10 mouse cellular contexts compared by ENCODE assay signal in the genomic region with DNA sequence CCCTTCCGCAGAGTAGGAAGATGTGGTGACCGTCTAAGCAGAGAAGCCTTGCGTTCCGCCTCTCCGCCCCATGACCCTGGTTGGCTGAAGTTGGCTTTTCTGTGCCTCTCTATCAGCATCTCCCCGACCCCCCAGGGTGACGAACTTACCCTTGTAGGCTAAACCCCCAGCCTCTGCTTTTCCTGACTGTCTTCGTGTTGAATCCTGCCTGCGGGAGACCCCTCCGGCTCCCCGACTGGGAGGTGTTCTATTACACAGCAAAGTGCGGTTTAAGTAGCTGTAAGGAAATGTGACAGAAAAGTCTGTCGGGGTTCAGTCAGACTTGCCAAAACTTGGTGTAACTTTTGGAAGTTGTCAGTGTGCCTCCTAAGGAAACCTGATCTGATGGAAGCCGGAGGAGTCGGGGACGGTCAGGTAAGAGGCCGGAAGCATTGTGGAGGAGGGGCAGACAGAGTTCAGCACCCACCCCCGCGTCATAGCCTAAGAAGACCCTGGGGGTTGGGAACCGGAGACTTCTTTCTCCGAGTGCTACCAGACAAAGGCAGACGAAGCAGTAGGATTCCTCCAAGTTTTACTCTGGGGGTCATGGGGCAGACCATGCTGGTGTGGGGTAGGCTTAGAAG. TPM values are rescaled to one million over a fixed set of nuclear protein-coding genes. Genes with fewer than 3 reads are reported as not detected.
DNase-seq lines count a peak whose midpoint lies in the region; ATAC-seq and TF ChIP-seq lines count a peak whose summit lies in the region.
"Had no signal": no experiment of that assay in that cellular context is flagged by ENCODE, and none has a peak within 500 bp of the region (broad histone marks: within the 10 kb centered on the region; RNA-seq: fewer than 3 reads in every experiment).

No protein-coding gene starts in this region.

- peak overlapping the region; percentile 24; the same call in 1 of the 2 replicates for H3K27ac ChIP-seq in heart, embryonic 10.5 days
- H3K27ac ChIP-seq in MEL (ENCODE audit: control insufficient read depth, low read depth, low read length): no peak overlapping the region
- H3K27ac ChIP-seq in hindbrain, embryonic 10.5 days: no peak overlapping the region
- no peak overlapping the region for H3K27ac ChIP-seq in liver, postnatal 0 days (ENCODE audit: low read depth)
- H3K27ac ChIP-seq: midbrain, embryonic 12.5 days had no signal

- H3K4me1 ChIP-seq in heart, embryonic 10.5 days: peaks cover 13% of the 10 kb centered on the region
- peaks cover 0 to 10% of the 10 kb centered on the region in 2 experiments; a peak in 3 of 4 replicates for H3K4me1 ChIP-seq in MEL (ENCODE audit: control insufficient read depth in 1 of 2, insufficient read depth in 2 of 2, low read length in 2 of 2)
- peaks cover 11% of the 10 kb centered on the region for H3K4me1 ChIP-seq in hindbrain, embryonic 10.5 days (replicated peaks)
- H3K4me1 ChIP-seq in liver, postnatal 0 days (ENCODE audit: insufficient read depth): 0 out of 2 replicates have a peak, but pooled peaks cover 2% of the 10 kb centered on the region

- no peak for TF ChIP-seq RAD21 in MEL (IDR thresholded peaks at IDR 0.05; ENCODE audit: low read depth, low read length)

- TF ChIP-seq EP300 in MEL (IDR thresholded peaks at IDR 0.05; ENCODE audit: low read depth in 1 of 2, low read length in 2 of 2): no peak
- no peak for TF ChIP-seq EP300 in liver, postnatal 0 days (IDR thresholded peaks at IDR 0.05; ENCODE audit: low read depth)

- H3K9ac ChIP-seq in MEL (ENCODE audit: control insufficient read depth, low read depth, low read length, poor library complexity, severe bottlenecking): peak overlapping the region; percentile 40
- no peak overlapping the region for H3K9ac ChIP-seq in liver, postnatal 0 days (replicated peaks)
- H3K9ac ChIP-seq: midbrain, embryonic 12.5 days had no signal

- peak overlapping the region; percentile 58 for H3K4me2 ChIP-seq in liver, postnatal 0 days (ENCODE audit: low read depth, low read length)
- H3K4me2 ChIP-seq: midbrain, embryonic 12.5 days had no signal

- DNase-seq in heart, embryonic 10.5 days (ENCODE audit: low spot score): no peak
- DNase-seq in heart, postnatal 36 days: no peak
- DNase-seq in MEL (ENCODE audit: low read depth, low spot score): no peak
- DNase-seq in hindbrain, embryonic 10.5 days (ENCODE audit: low spot score): peak; percentile 27
- DNase-seq in liver, postnatal 0 days: no peak
- DNase-seq in adrenal gland, postnatal 14 days: no peak
- no peak for DNase-seq in left cerebral cortex, adult 8-10 months (ENCODE audit: low spot score in 2 of 2)

- intact Hi-C loops in heart, postnatal 36 days (cut with DNase I): no loop called here

- no peak for ATAC-seq in liver, postnatal 0 days
- ATAC-seq in erythroid progenitor cell, adult 5-6 weeks (replicated peaks; ENCODE audit: low FRiP score, poor library complexity, severe bottlenecking): no peak

- TF ChIP-seq POLR2A in MEL (IDR thresholded peaks at IDR 0.05; ENCODE audit: control insufficient read depth in 1 of 2, insufficient read depth in 1 of 2, low read depth in 1 of 2, low read length in 2 of 2, poor library complexity in 1 of 2): no peak

- no peaks in the 10 kb centered on the region for H3K79me2 ChIP-seq in MEL (ENCODE audit: control insufficient read depth, insufficient read depth, low read length, poor library complexity)

- WGBS in heart, embryonic 10.5 days: 8% methylated on average over 22 of the region's 22 CpGs
- 13% methylated on average over 22 of the region's 22 CpGs for WGBS in hindbrain, embryonic 10.5 days
- 25% methylated on average over 22 of the region's 22 CpGs for WGBS in liver, postnatal 0 days (ENCODE audit: insufficient replicate concordance)

- H3K36me3 ChIP-seq in heart, embryonic 10.5 days: no peaks in the 10 kb centered on the region
- no peaks in the 10 kb centered on the region for H3K36me3 ChIP-seq in MEL (ENCODE audit: control insufficient read depth in 1 of 2, insufficient read depth in 2 of 2, low read length in 2 of 2)
- no peaks in the 10 kb centered on the region for H3K36me3 ChIP-seq in hindbrain, embryonic 10.5 days
- no peaks in the 10 kb centered on the region for H3K36me3 ChIP-seq in liver, postnatal 0 days (replicated peaks; ENCODE audit: insufficient read depth, low read length)
- H3K36me3 ChIP-seq: midbrain, embryonic 12.5 days had no signal

- peaks cover 34% of the 10 kb centered on the region for H3K27me3 ChIP-seq in heart, embryonic 10.5 days (ENCODE audit: insufficient read depth, poor library complexity, severe bottlenecking)
- H3K27me3 ChIP-seq in MEL (ENCODE audit: control insufficient read depth in 1 of 2, insufficient read depth in 2 of 2, low read length in 2 of 2): peaks cover 0 to 2% of the 10 kb centered on the region in 2 experiments; a peak in 1 of 4 replicates
- H3K27me3 ChIP-seq in hindbrain, embryonic 10.5 days (ENCODE audit: insufficient read depth, poor library complexity, severe bottlenecking): peaks cover 43% of the 10 kb centered on the region
- H3K27me3 ChIP-seq in liver, postnatal 0 days (ENCODE audit: insufficient read depth, low read length): peaks cover 17% of the 10 kb centered on the region; the same call in 1 of the 2 replicates

- TF ChIP-seq CTCF in MEL (IDR thresholded peaks at IDR 0.05 in 2 of 3, conservative IDR thresholded peaks at IDR 0.05 in 1 of 3; ENCODE audit: control insufficient read depth in 1 of 3, insufficient read depth in 1 of 3, low read depth in 2 of 3, low read length in 3 of 3, poor library complexity in 1 of 3, severe bottlenecking in 1 of 3): no peak
- no peak for TF ChIP-seq CTCF in liver, postnatal 0 days (IDR thresholded peaks at IDR 0.05; ENCODE audit: low read depth)

- H3K4me3 ChIP-seq in heart, embryonic 10.5 days: peak overlapping the region; percentile 49
- peak overlapping the region; percentile 18 to 52; a peak in 3 of 4 replicates for H3K4me3 ChIP-seq in MEL (ENCODE audit: control insufficient read depth in 1 of 2, insufficient read depth in 1 of 2, low read depth in 2 of 2, low read length in 2 of 2)
- peak overlapping the region; percentile 30; the same call in 1 of the 2 replicates for H3K4me3 ChIP-seq in hindbrain, embryonic 10.5 days
- H3K4me3 ChIP-seq in liver, postnatal 0 days (ENCODE audit: low read depth, low read length): peak overlapping the region; percentile 27; the same call in 1 of the 2 replicates
- H3K4me3 ChIP-seq: midbrain, embryonic 12.5 days had no signal

- 0 out of 2 replicates have a peak, but pooled peaks cover 5% of the 10 kb centered on the region for H3K9me3 ChIP-seq in heart, embryonic 10.5 days
- no peaks in the 10 kb centered on the region for H3K9me3 ChIP-seq in MEL (replicated peaks; ENCODE audit: insufficient read depth, low read length)
- peaks cover 6% of the 10 kb centered on the region for H3K9me3 ChIP-seq in hindbrain, embryonic 10.5 days
- H3K9me3 ChIP-seq in liver, postnatal 0 days (ENCODE audit: low read length): no peaks in the 10 kb centered on the region
- H3K9me3 ChIP-seq: midbrain, embryonic 12.5 days had no signal

TF ChIP-seq in MEL, 35 proteins besides CTCF, POLR2A, EP300 and RAD21:
- TF ChIP-seq UBTF (IDR thresholded peaks at IDR 0.05; ENCODE audit: borderline replicate concordance, insufficient read depth, low read depth, low read length): no peak
- no peak for TF ChIP-seq SIN3A (IDR thresholded peaks at IDR 0.05; ENCODE audit: low read length)
- TF ChIP-seq TCF12 (IDR thresholded peaks at IDR 0.05; ENCODE audit: low read depth, low read length): no peak
- TF ChIP-seq NELFE (IDR thresholded peaks at IDR 0.05; ENCODE audit: low read depth, low read length): 0 out of 2 replicates have a peak, but pooled peaks have one; percentile 13
- TF ChIP-seq ZMIZ1 (IDR thresholded peaks at IDR 0.05; ENCODE audit: low read depth, low read length): no peak
TF ChIP-seq in MEL: peak in this region for 1.

RNA-seq across cellular contexts. Expression of a gene that starts 27.1 kb away (rescaled TPM):
- 0.20 and 1.0 TPM in 2 replicates for polyA plus RNA-seq in heart, embryonic 10.5 days (2016; fragmentation: Nextera tagmentation; extraction: Ambion mirVana)
- total RNA-seq in heart, postnatal 36 days (2021): under 1 TPM in 1 of 2 experiments, not detected in 1; 0.11 TPM
- total RNA-seq in MEL (2012; rRNA removed): not detected in 2 replicates
- polyA plus RNA-seq in MEL (2012; ENCODE audit: insufficient read depth in 1 of 2, insufficient read length in 2 of 2, low read depth in 1 of 2, low replicate concordance in 2 of 2, missing spikeins in 1 of 2): not detected
- 1.4 and 8.9 TPM in 2 replicates for polyA plus RNA-seq in hindbrain, embryonic 10.5 days (2016; fragmentation: Nextera tagmentation; extraction: Ambion mirVana)
- 0.04 TPM in 1 of 2 replicates, not detected in the other for polyA plus RNA-seq in liver, postnatal 0 days (2015; fragmentation: Nextera tagmentation; extraction: Ambion mirVana)
- not detected in 2 replicates for total RNA-seq in erythroid progenitor cell, adult 5-6 weeks (2015; ENCODE audit: low replicate concordance)
- total RNA-seq in erythroid progenitor cell, adult 5-6 weeks (2017; ENCODE audit: low replicate concordance): not detected in 2 replicates
- not detected in 2 replicates for total RNA-seq in adrenal gland, postnatal 14 days (2021)
- not detected for total RNA-seq in left cerebral cortex, adult 8-10 months (2022)
- total RNA-seq: CH12.LX had no signal

RNA-seq across cellular contexts. Expression of a gene that starts 58.1 kb away (rescaled TPM):
- polyA plus RNA-seq in heart, embryonic 10.5 days (2016; fragmentation: Nextera tagmentation; extraction: Ambion mirVana): 1.0 and 4.1 TPM in 2 replicates
- total RNA-seq in heart, postnatal 36 days (2021): not detected
- not detected in 2 replicates for total RNA-seq in MEL (2012; rRNA removed)
- not detected for polyA plus RNA-seq in MEL (2012; ENCODE audit: insufficient read depth in 1 of 2, insufficient read length in 2 of 2, low read depth in 1 of 2, low replicate concordance in 2 of 2, missing spikeins in 1 of 2)
- polyA plus RNA-seq in hindbrain, embryonic 10.5 days (2016; fragmentation: Nextera tagmentation; extraction: Ambion mirVana): 1.5 and 7.4 TPM in 2 replicates
- not detected in 2 replicates for polyA plus RNA-seq in liver, postnatal 0 days (2015; fragmentation: Nextera tagmentation; extraction: Ambion mirVana)
- not detected in 2 replicates for total RNA-seq in erythroid progenitor cell, adult 5-6 weeks (2015; ENCODE audit: low replicate concordance)
- total RNA-seq in erythroid progenitor cell, adult 5-6 weeks (2017; ENCODE audit: low replicate concordance): not detected in 2 replicates
- total RNA-seq in adrenal gland, postnatal 14 days (2021): 0.44 TPM in 1 of 2 replicates, not detected in the other
- not detected for total RNA-seq in left cerebral cortex, adult 8-10 months (2022)
- total RNA-seq: CH12.LX had no signal
